Mouse (Mus musculus) brain, embryonic 14.5 days (tissue): Measurements from ENCODE around the gene Myom3.

ENCODE experiments used
- CTCF ChIP-seq: fragments of 200-500 bp; IDR thresholded peaks from 2 replicates; pipeline ENCODE4 v1.5.1; 2012; ENCODE audit warnings: inconsistent platforms, mild to moderate bottlenecking, moderate library complexity, borderline replicate concordance; ENCODE audit not compliant: insufficient read depth, insufficient read length; ENCODE audit errors: extremely low read depth
- POLR2A ChIP-seq: fragments of 200-500 bp; IDR thresholded peaks from 2 replicates; pipeline ENCODE4 v1.6.1; 2012; ENCODE audit warnings: mild to moderate bottlenecking, inconsistent platforms, borderline replicate concordance; ENCODE audit not compliant: poor library complexity, insufficient read depth, insufficient read length, severe bottlenecking; ENCODE audit errors: extremely low read depth

GRCm38 (mm10) chr4:135797931-135798330 is 38.4 kb downstream of the Myom3 start:
- TF ChIP-seq CTCF (no peak), POLR2A (no peak)
